Mouse (Mus musculus) forebrain, embryonic 11.5 days (tissue): ENCODE results near the gene Zpbp2. TPM values are rescaled to one million over a fixed set of nuclear protein-coding genes. Genes with fewer than 3 reads are reported as not detected.

Experiments used
- ATAC-seq: fragments of 200-750 bp; cut with Nextera tagmentation; replicated peaks from 2 replicates; pipeline ENCODE4 v1.8.0; 2017; ENCODE audit warnings: moderate TSS enrichment; ENCODE audit not compliant: low FRiP score
- DNase-seq: peaks from one replicate; pipeline ENCODE4 v3.0.0-alpha.2; 2017; ENCODE audit warnings: low spot score
- H3K27ac ChIP-seq: fragments of 300-500 bp; sonication (generic); 2 replicates; pipeline ENCODE4 v1.5.1; 2014; ENCODE audit warnings: low read depth, low read length
- H3K27me3 ChIP-seq: fragments of 300-500 bp; sonication (generic); 2 replicates; pipeline ENCODE4 v1.6.1; 2014; ENCODE audit warnings: mild to moderate bottlenecking, low read length, mixed read lengths; ENCODE audit not compliant: control insufficient read depth, insufficient read depth
- H3K36me3 ChIP-seq: fragments of 300-500 bp; sonication (generic); 2 replicates; pipeline ENCODE4 v1.6.1; 2014; ENCODE audit warnings: mild to moderate bottlenecking, low read length, moderate library complexity, mixed read lengths; ENCODE audit not compliant: control insufficient read depth, insufficient read depth
- H3K4me1 ChIP-seq: fragments of 300-500 bp; sonication (generic); replicated peaks from 2 replicates; pipeline ENCODE4 v1.6.1; 2014; ENCODE audit warnings: low read length, mixed read lengths; ENCODE audit not compliant: control insufficient read depth, insufficient read depth
- H3K4me2 ChIP-seq: fragments of 300-500 bp; sonication (generic); 2 replicates; pipeline ENCODE4 v1.6.1; 2014; ENCODE audit warnings: low read depth, mild to moderate bottlenecking, low read length, moderate library complexity, mixed read lengths; ENCODE audit not compliant: severe bottlenecking
- H3K4me3 ChIP-seq: fragments of 300-500 bp; sonication (generic); 2 replicates; pipeline ENCODE4 v1.5.1; 2014; ENCODE audit warnings: low read depth, low read length
- H3K9ac ChIP-seq: fragments of 300-500 bp; sonication (generic); 2 replicates; pipeline ENCODE4 v1.6.1; 2014; ENCODE audit warnings: low read length
- H3K9me3 ChIP-seq: fragments of 300-500 bp; sonication (generic); 2 replicates; pipeline ENCODE4 v1.6.1; 2016; ENCODE audit warnings: low read length, mixed read lengths; ENCODE audit not compliant: control insufficient read depth
- WGBS: fragments of 180-500 bp; shearing (Covaris S2); extraction: QIAGEN DNeasy Blood & Tissue Kit; methylation state at CpG from one replicate; pipeline ENCODE4 v1.1.7; 2014; 5-methylcytosine and 5-hydroxymethylcytosine counted together
- polyA plus RNA-seq: library from polyadenylated mRNA; unstranded; fragments of >200 nt; fragmentation: Nextera tagmentation; extraction: Ambion mirVana; gene quantifications from 2 replicates; pipeline ENCODE4 v1.2.1, GENCODE M21; 2014

The Zpbp2 gene
- 0.21 TPM in 2 replicates for polyA plus RNA-seq

DNA sequence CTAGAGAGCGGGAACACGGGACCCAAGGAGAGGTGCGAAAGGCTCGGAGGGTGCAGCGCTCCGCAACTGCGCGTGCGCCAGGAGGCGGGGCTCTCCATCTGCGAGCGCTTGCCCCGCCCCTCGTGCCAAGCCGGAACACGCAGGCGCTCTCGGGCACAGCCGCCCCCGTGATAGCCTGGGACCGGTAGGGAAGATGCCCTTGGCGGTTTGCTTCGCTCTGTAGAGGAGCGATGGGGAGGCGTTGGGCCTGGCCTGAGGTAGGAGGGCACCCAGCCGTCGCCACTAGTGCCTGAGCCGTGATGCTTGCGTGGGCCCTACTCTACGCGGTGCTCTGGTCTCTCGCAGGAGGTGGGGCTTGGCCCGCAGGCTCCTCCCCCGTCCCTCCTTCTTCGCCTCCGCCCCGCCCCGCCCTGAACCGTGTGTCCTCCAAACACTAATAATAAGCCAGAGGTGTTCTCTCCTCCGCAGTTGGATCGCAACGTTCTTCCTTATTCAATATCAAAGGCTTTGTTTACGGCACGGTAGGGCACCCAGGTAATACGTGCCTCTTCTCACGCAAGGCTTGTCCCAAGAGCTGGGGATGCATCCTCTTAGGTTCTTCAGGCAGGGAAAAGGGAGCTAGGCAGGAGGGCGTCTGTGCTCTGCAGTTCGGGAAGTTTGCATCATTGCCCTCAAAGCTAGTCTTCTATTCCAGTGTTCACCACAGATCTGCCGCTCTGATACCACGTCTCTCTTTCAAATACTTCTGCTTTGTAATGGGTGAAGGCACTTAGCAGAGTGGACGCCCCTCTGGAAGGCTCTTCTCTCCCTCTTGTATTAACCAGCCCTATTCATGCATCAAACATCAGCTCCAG, at the start of gene Zpbp2:
Zpbp2 (plus strand) TSS at position 123 of the 854 bp plus-strand sequence.
- WGBS: 1% methylated on average over 51 of the region's 51 CpGs
- Histone ChIP-seq H3K9me3 (no peaks in the 10 kb centered on the region), H3K4me2 (peak within 1 kb of the TSS; percentile 85), H3K4me1 (peaks cover 4% of the 10 kb centered on the region; the same call in 1 of the 2 replicates), H3K36me3 (no peaks in the 10 kb centered on the region), H3K27ac (no peak within 1 kb of the TSS), H3K4me3 (peak within 1 kb of the TSS; percentile 78), H3K9ac (peak within 1 kb of the TSS; percentile 67), H3K27me3 (peaks cover 33% of the 10 kb centered on the region)
- ATAC-seq (peak; percentile 98), DNase-seq (peak; percentile 96)

DNA sequence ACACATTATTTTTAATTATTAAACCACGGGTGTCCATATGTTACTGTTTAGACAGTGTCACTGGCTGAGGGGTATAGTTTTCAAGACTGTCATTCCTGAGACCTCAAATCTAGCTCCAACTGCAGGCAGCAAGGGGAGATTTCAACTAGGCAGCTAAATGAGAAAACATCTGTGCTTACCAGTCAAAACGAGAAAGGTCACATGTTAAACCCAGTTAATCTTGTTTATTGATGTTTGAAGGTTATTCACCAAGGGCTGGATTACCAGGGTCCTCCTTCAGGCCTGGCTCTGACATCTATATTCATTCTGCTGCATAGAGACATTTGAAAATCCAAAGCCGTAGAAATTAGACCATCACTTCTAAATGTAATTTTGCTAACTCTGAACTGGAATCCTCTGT, 46.0 kb upstream of the Zpbp2 start:
- 72% methylated on average over 3 of the region's 3 CpGs for WGBS
- no peaks in the 10 kb centered on the region for H3K4me1 ChIP-seq
- DNase-seq: no peak

DNA sequence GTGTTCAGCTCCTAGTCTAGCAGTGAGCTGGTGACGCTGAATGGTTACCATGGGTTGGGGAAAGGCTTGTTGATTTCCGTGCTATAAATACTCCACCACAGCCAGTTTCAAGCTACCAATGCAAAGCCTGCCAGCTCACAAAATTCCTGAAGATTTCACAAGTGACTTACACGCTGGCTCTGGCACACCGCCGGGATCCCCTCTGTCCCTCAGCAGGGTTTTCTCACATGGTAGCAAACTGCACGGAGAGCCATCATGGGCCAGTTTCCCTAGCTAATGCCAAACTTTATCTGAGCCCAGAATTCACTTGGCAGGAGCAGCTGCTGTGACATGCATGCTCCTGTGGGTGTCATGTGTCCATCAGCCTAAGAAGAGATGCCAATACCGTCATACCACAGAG, 41.5 kb upstream of the Zpbp2 start:
- ATAC-seq: no peak
- WGBS: 78% methylated on average over 7 of the region's 7 CpGs
- H3K4me2 ChIP-seq: no peak overlapping the region
- no peak overlapping the region for H3K9ac ChIP-seq
- H3K9me3 ChIP-seq: no peaks in the 10 kb centered on the region
- no peaks in the 10 kb centered on the region for H3K36me3 ChIP-seq
- no peak overlapping the region for H3K4me3 ChIP-seq
- no peak overlapping the region for H3K27ac ChIP-seq
- H3K27me3 ChIP-seq: no peaks in the 10 kb centered on the region
- no peaks in the 10 kb centered on the region for H3K4me1 ChIP-seq
- no peak for DNase-seq

More for the DNA sequence above, 46.0 kb upstream of the Zpbp2 start:
- Histone ChIP-seq H3K4me2 (no peak overlapping the region), H3K4me3 (no peak overlapping the region), H3K27ac (no peak overlapping the region), H3K9ac (no peak overlapping the region), H3K36me3 (no peaks in the 10 kb centered on the region), H3K9me3 (no peaks in the 10 kb centered on the region), H3K27me3 (peaks cover 5% of the 10 kb centered on the region)
- no peak for ATAC-seq

DNA sequence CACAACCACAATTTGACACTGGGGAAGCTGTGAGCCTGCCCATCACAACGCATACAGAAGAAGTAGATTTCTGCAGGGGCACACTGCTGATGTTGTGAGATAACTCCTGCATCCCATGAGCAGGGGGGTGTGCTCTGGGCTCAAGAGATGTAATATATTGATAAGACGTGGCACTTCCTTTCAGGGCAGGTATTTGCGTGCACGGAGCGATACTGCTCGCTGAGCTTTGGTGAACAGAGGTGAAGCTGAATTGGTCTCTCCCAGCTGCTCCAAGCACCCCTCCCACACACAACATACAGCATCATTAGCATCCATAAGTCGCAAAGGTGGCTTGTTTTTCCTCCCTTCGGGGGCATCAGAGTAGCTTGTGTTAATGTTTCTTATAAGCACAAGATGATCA, 40.8 kb upstream of the Zpbp2 start:
- Histone ChIP-seq H3K9ac (no peak overlapping the region), H3K36me3 (no peaks in the 10 kb centered on the region), H3K4me3 (no peak overlapping the region), H3K9me3 (no peaks in the 10 kb centered on the region), H3K4me1 (no peaks in the 10 kb centered on the region), H3K27ac (no peak overlapping the region), H3K4me2 (no peak overlapping the region), H3K27me3 (no peaks in the 10 kb centered on the region)
- no peak for ATAC-seq
- WGBS: 90% methylated on average over 8 of the region's 8 CpGs
- no peak for DNase-seq

DNA sequence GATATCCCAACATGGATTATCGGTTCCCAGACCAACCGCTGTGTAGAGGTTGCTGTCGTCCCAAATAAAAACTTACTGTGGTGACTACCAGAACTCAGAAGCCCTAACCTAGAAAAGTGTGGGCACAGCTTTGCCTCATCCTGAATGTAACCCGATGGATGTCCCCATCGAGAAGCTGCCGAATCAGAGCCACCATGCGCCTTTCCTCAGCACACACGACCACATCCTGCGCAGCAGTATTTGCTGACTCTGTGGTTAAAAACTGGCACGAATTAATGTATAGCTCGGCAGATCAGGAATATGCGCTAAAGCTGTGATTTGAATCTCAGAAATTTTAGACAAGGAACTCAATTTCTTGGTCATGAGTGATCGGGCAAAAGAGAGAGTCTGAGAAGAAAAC, 38.0 kb upstream of the Zpbp2 start:
- Histone ChIP-seq H3K9me3 (no peaks in the 10 kb centered on the region), H3K27ac (no peak overlapping the region), H3K9ac (no peak overlapping the region), H3K4me3 (no peak overlapping the region), H3K27me3 (no peaks in the 10 kb centered on the region), H3K4me1 (no peaks in the 10 kb centered on the region), H3K36me3 (no peaks in the 10 kb centered on the region), H3K4me2 (no peak overlapping the region)
- DNase-seq: no peak
- WGBS: 94% methylated on average over 13 of the region's 13 CpGs
- ATAC-seq: no peak

DNA sequence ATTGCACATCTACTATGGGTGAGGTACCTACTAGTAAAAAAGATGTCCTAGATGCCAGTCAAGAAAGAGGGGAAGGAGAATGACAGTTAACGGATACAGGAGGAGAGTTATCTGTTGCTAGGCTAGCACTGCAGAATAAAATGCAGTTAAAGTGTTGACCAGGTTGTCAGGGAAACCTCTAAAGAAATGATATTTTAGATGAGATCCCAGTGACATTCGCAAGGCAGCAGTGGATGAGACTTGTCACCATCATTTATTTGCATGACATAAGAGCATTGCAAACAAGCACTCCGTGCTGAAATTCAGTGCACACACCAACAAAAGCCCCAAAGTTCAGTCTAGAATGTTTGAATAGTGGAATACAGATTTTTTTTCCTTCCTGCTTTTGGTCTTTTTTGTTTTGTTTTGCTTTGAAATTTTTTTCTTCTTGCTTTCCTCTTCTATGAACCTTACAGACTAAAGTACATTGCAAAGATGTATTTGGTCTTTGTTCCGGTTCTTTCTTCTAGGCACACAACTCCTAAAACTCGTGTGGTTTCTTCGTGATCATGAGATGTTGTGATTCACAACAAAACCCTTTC, 37.5 kb upstream of the Zpbp2 start:
- H3K36me3 ChIP-seq: no peaks in the 10 kb centered on the region
- no peaks in the 10 kb centered on the region for H3K27me3 ChIP-seq
- no peaks in the 10 kb centered on the region for H3K4me1 ChIP-seq
- H3K9me3 ChIP-seq: no peaks in the 10 kb centered on the region
- DNase-seq (no peak), ATAC-seq (no peak)
- WGBS: 65% methylated on average over 6 of the region's 6 CpGs
- no peak overlapping the region for H3K4me2 ChIP-seq
- no peak overlapping the region for H3K27ac ChIP-seq
- H3K4me3 ChIP-seq: no peak overlapping the region
- H3K9ac ChIP-seq: no peak overlapping the region

DNA sequence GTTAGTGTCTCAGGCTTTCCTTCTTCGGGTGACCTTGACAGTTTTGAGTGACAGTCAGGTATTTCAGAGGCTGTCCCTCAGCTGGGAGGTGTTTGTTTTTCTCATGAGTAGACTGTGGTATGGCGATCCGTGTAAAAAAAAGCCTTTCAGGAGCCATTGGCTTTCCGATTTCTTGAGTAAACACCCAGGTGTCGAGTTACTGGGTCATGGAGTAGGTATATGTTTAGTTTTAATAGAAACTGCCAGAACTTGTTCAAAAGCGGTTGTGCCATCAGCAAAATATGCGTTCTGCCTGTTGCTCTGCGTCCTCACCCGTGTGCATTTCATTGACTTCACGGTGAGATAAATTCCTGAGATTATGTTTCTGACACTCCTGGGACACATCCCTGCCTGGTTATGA, 30.4 kb upstream of the Zpbp2 start:
- Histone ChIP-seq H3K36me3 (no peaks in the 10 kb centered on the region), H3K4me1 (no peaks in the 10 kb centered on the region), H3K9ac (no peak overlapping the region), H3K27ac (no peak overlapping the region), H3K4me3 (no peak overlapping the region), H3K4me2 (no peak overlapping the region), H3K27me3 (no peaks in the 10 kb centered on the region), H3K9me3 (no peaks in the 10 kb centered on the region)
- DNase-seq (no peak), ATAC-seq (no peak)
- 69% methylated on average over 10 of the region's 10 CpGs for WGBS

DNA sequence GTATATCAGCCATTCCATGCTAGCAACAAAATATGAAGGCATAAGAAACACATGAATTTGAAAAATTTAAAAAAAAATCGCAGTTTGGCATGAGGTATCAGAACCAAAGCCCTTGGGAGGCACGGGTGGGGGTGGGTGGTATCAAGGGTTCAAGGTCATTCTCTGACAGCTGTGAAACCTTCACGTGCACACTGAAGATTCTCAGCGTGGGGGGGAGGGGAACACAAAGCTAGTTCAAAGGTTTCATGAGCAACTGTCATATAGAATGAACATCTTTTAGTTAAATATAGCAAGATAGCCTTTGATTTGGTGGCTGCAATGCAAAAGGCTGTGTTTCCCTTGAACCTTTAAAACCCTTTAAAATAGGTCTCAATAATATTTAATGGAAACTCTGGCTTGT, 25.8 kb upstream of the Zpbp2 start:
- Histone ChIP-seq H3K9me3 (no peaks in the 10 kb centered on the region), H3K4me3 (no peak overlapping the region), H3K4me1 (no peaks in the 10 kb centered on the region), H3K27me3 (no peaks in the 10 kb centered on the region), H3K9ac (no peak overlapping the region), H3K27ac (no peak overlapping the region), H3K36me3 (no peaks in the 10 kb centered on the region), H3K4me2 (no peak overlapping the region)
- DNase-seq (no peak), ATAC-seq (no peak)
- 58% methylated on average over 4 of the region's 4 CpGs for WGBS
